Mouse (Mus musculus) brain, embryonic 14.5 days (tissue): ENCODE measurements around the gene Oard1.

Experiments used
- CTCF ChIP-seq: fragments of 200-500 bp; IDR thresholded peaks from 2 replicates; pipeline ENCODE4 v1.5.1; 2012; ENCODE audit warnings: inconsistent platforms, mild to moderate bottlenecking, moderate library complexity, borderline replicate concordance; ENCODE audit not compliant: insufficient read depth, insufficient read length; ENCODE audit errors: extremely low read depth
- POLR2A ChIP-seq: fragments of 200-500 bp; IDR thresholded peaks from 2 replicates; pipeline ENCODE4 v1.6.1; 2012; ENCODE audit warnings: mild to moderate bottlenecking, inconsistent platforms, borderline replicate concordance; ENCODE audit not compliant: poor library complexity, insufficient read depth, insufficient read length, severe bottlenecking; ENCODE audit errors: extremely low read depth

GRCm38 (mm10) chr17:48417521-48417920, 7.7 kb downstream of the Oard1 start:
- TF ChIP-seq CTCF = no peak
- TF ChIP-seq POLR2A = no peak
